Mouse (Mus musculus): Measurements from ENCODE around the gene Nsf.

DNA sequence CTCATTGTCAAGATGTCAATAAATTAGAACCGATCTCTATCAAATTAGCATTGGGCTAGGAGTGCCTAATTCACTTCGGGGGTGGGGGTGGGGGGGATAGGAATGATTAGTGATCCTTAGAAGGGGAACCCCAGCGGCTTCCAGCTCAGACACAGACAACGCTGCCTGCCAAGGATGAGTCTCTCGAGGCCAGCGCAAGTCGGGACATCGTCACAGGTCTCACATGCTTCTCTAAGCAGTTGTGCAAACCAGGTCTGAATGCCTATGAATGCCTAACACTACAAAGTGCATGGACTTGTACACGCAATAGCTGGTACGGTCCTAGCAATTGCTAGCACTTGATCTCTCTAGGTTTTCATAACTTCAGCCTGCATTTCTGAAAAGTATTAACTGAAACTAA lies 62.1 kb downstream of the Nsf start:
- TF ChIP-seq POLR2A (IDR thresholded peaks at IDR 0.05; ENCODE audit: borderline replicate concordance, extremely low read depth, insufficient read depth, insufficient read length, poor library complexity, severe bottlenecking) (no peak), CTCF (IDR thresholded peaks at IDR 0.05; ENCODE audit: borderline replicate concordance, extremely low read depth, insufficient read depth, insufficient read length) (no peak)

Measured in brain, embryonic 14.5 days (tissue).